Comparison of ENCODE assay signal across 25 mouse cellular contexts in the genomic region with DNA sequence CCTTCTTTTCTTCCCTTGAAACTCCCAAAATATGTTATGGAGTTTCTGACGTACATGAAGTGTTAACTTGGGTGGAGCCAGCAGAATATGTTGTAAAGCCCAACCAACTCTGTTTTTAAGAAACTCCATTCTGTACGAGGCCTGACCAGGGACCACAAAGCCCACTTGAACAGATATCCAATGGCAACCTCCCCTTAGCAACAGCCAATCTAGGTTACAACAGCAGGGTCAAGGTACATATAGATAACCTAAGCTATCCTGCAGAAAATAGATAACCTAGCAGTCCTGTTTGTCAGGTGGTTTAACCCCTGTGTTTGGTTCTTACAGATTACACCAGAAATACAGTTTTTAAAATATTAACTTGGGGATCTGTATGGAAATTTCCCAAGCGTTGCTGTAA. TPM values are rescaled to one million over a fixed set of nuclear protein-coding genes. Genes with fewer than 3 reads are reported as not detected.
DNase-seq lines count a peak whose midpoint lies in the region; ATAC-seq and TF ChIP-seq lines count a peak whose summit lies in the region.
"Had no signal": no experiment of that assay in that cellular context is flagged by ENCODE, and none has a peak within 500 bp of the region (broad histone marks: within the 10 kb centered on the region; RNA-seq: fewer than 3 reads in every experiment).

No protein-coding gene starts in this region.

- no peak overlapping the region for H3K27ac ChIP-seq in stomach, embryonic 15.5 days
- no peak overlapping the region for H3K27ac ChIP-seq in stomach, postnatal 0 days (replicated peaks)
- no peak overlapping the region for H3K27ac ChIP-seq in intestine, embryonic 15.5 days
- H3K27ac ChIP-seq in liver, embryonic 13.5 days, result peak overlapping the region; percentile 90
- H3K27ac ChIP-seq: embryonic facial prominence, embryonic 10.5 days; hindbrain, embryonic 10.5 days; hindbrain, postnatal 0 days; midbrain, embryonic 15.5 days had no signal

- no peaks in the 10 kb centered on the region for H3K4me1 ChIP-seq in stomach, embryonic 15.5 days
- H3K4me1 ChIP-seq in stomach, postnatal 0 days (replicated peaks; ENCODE audit: control insufficient read depth, insufficient read depth), result no peaks in the 10 kb centered on the region
- H3K4me1 ChIP-seq in intestine, embryonic 15.5 days (replicated peaks), result no peaks in the 10 kb centered on the region
- H3K4me1 ChIP-seq in liver, embryonic 13.5 days (replicated peaks), result peaks cover 83% of the 10 kb centered on the region
- H3K4me1 ChIP-seq: embryonic facial prominence, embryonic 10.5 days; hindbrain, embryonic 10.5 days; midbrain, embryonic 15.5 days had no signal

- no peaks in the 10 kb centered on the region for H3K9me3 ChIP-seq in stomach, embryonic 15.5 days
- H3K9me3 ChIP-seq in stomach, postnatal 0 days (ENCODE audit: control insufficient read depth, low read length), result no peaks in the 10 kb centered on the region
- H3K9me3 ChIP-seq in intestine, embryonic 15.5 days, result no peaks in the 10 kb centered on the region
- H3K9me3 ChIP-seq in liver, embryonic 13.5 days (replicated peaks), result no peaks in the 10 kb centered on the region
- H3K9me3 ChIP-seq: embryonic facial prominence, embryonic 10.5 days; hindbrain, embryonic 10.5 days; midbrain, embryonic 15.5 days had no signal

- no peak overlapping the region for H3K4me3 ChIP-seq in stomach, embryonic 15.5 days (replicated peaks)
- H3K4me3 ChIP-seq in stomach, postnatal 0 days (ENCODE audit: low read depth, low read length), result no peak overlapping the region
- H3K4me3 ChIP-seq in intestine, embryonic 15.5 days (replicated peaks), result no peak overlapping the region
- H3K4me3 ChIP-seq in liver, embryonic 13.5 days (replicated peaks), result no peak overlapping the region
- H3K4me3 ChIP-seq: embryonic facial prominence, embryonic 10.5 days; hindbrain, embryonic 10.5 days; midbrain, embryonic 15.5 days; myocyte had no signal

- peak; percentile 79 for ATAC-seq in stomach, embryonic 15.5 days (ENCODE audit: insufficient read depth, low FRiP score, low read depth)
- no peak for ATAC-seq in stomach, postnatal 0 days (ENCODE audit: low FRiP score, low TSS enrichment)
- ATAC-seq in intestine, embryonic 15.5 days, result peak; percentile 89
- ATAC-seq in liver, embryonic 13.5 days (ENCODE audit: low read depth), result peak; percentile 91
- ATAC-seq: activated CD4-positive, CD25-positive, alpha-beta regulatory T cell, adult 4 months; forebrain, embryonic 14.5 days; hindbrain, postnatal 0 days; midbrain, embryonic 15.5 days had no signal

- no peaks in the 10 kb centered on the region for H3K27me3 ChIP-seq in stomach, embryonic 15.5 days (replicated peaks)
- no peaks in the 10 kb centered on the region for H3K27me3 ChIP-seq in stomach, postnatal 0 days (ENCODE audit: control insufficient read depth, insufficient read depth, low read length)
- no peaks in the 10 kb centered on the region for H3K27me3 ChIP-seq in intestine, embryonic 15.5 days (replicated peaks)
- H3K27me3 ChIP-seq in liver, embryonic 13.5 days, result no peaks in the 10 kb centered on the region; the same call in 1 of the 2 replicates
- H3K27me3 ChIP-seq: midbrain, embryonic 15.5 days had no signal

- H3K4me2 ChIP-seq in stomach, embryonic 15.5 days, result no peak overlapping the region
- no peak overlapping the region for H3K4me2 ChIP-seq in stomach, postnatal 0 days (replicated peaks; ENCODE audit: low read depth)
- no peak overlapping the region for H3K4me2 ChIP-seq in intestine, embryonic 15.5 days (replicated peaks)
- H3K4me2 ChIP-seq in liver, embryonic 13.5 days, result peak overlapping the region; percentile 46
- H3K4me2 ChIP-seq: midbrain, embryonic 15.5 days had no signal

- TF ChIP-seq EP300 in stomach, postnatal 0 days (optimal IDR thresholded peaks at IDR 0.05), result no peak

- no peaks in the 10 kb centered on the region for H3K36me3 ChIP-seq in stomach, embryonic 15.5 days
- H3K36me3 ChIP-seq in stomach, postnatal 0 days (ENCODE audit: control insufficient read depth, insufficient read depth, low read length), result no peaks in the 10 kb centered on the region
- H3K36me3 ChIP-seq in intestine, embryonic 15.5 days, result no peaks in the 10 kb centered on the region
- H3K36me3 ChIP-seq in liver, embryonic 13.5 days, result no peaks in the 10 kb centered on the region
- H3K36me3 ChIP-seq: embryonic facial prominence, embryonic 10.5 days; hindbrain, embryonic 10.5 days; midbrain, embryonic 15.5 days had no signal

- TF ChIP-seq CTCF in stomach, postnatal 0 days (IDR thresholded peaks at IDR 0.05; ENCODE audit: low read depth), result no peak

- no peak overlapping the region for H3K9ac ChIP-seq in stomach, embryonic 15.5 days
- no peak overlapping the region for H3K9ac ChIP-seq in stomach, postnatal 0 days (ENCODE audit: low read length)
- H3K9ac ChIP-seq in intestine, embryonic 15.5 days, result no peak overlapping the region
- H3K9ac ChIP-seq in liver, embryonic 13.5 days, result peak overlapping the region; percentile 54
- H3K9ac ChIP-seq: midbrain, embryonic 15.5 days had no signal

- no peak for DNase-seq in stomach, postnatal 0 days (ENCODE audit: low spot score)
- DNase-seq in liver, embryonic 13.5 days, result peak; percentile 67
- peak; percentile 76 for DNase-seq in yolk sac, embryonic 10.5 days (ENCODE audit: low spot score)
- no peak for DNase-seq in right cerebral cortex, adult 2 months (ENCODE audit: low spot score in 2 of 2)
- DNase-seq in frontal cortex, postnatal 14 days (ENCODE audit: low spot score in 2 of 2), result no peak
- DNase-seq: adrenal gland, postnatal 10 days; cerebellum, adult 11-12 months; kidney, adult 2 months; kidney, postnatal 25 days; left cerebral cortex, postnatal 4 days; lung, postnatal 10 days had no signal

- 47% methylated on average over 3 of the region's 3 CpGs for WGBS in stomach, embryonic 15.5 days
- 36% methylated on average over 3 of the region's 3 CpGs for WGBS in stomach, postnatal 0 days
- WGBS in intestine, embryonic 15.5 days, result 37% methylated on average over 3 of the region's 3 CpGs
- WGBS in liver, embryonic 13.5 days (ENCODE audit: insufficient replicate concordance), result 15% methylated on average over 3 of the region's 3 CpGs

RNA-seq across cellular contexts. Expression of gene Fam205c, which starts 6.6 kb away (rescaled TPM):
- polyA plus RNA-seq in stomach, embryonic 15.5 days (2015; fragmentation: Nextera tagmentation; extraction: Ambion mirVana), result 0.24 and 0.42 TPM in 2 replicates
- 0.11 TPM in 2 replicates for polyA plus RNA-seq in stomach, postnatal 0 days (2015; fragmentation: Nextera tagmentation; extraction: Ambion mirVana)
- polyA plus RNA-seq in intestine, embryonic 15.5 days (2015; fragmentation: Nextera tagmentation; extraction: Ambion mirVana), result 0.30 and 0.60 TPM in 2 replicates
- 0.28 and 0.48 TPM in 2 replicates for polyA plus RNA-seq in liver, embryonic 13.5 days (2015; fragmentation: Nextera tagmentation; extraction: Ambion mirVana)
- polyA plus RNA-seq: activated CD4-positive, CD25-positive, alpha-beta regulatory T cell, adult 4 months; brain, embryonic 14.5 days; kidney, adult 2 months; liver, adult 2 months; myocyte; spleen, adult 2 months had no signal

RNA-seq across cellular contexts. Expression of gene Gm12394, which starts 10.8 kb away (rescaled TPM):
- polyA plus RNA-seq in stomach, embryonic 15.5 days (2015; fragmentation: Nextera tagmentation; extraction: Ambion mirVana), result 0.12 TPM in 1 of 2 replicates, not detected in the other
- polyA plus RNA-seq in stomach, postnatal 0 days (2015; fragmentation: Nextera tagmentation; extraction: Ambion mirVana), result 0.07 and 0.12 TPM in 2 replicates
- polyA plus RNA-seq in intestine, embryonic 15.5 days (2015; fragmentation: Nextera tagmentation; extraction: Ambion mirVana), result 0.09 and 0.10 TPM in 2 replicates
- polyA plus RNA-seq in liver, embryonic 13.5 days (2015; fragmentation: Nextera tagmentation; extraction: Ambion mirVana), result 0.07 and 0.08 TPM in 2 replicates
- polyA plus RNA-seq: activated CD4-positive, CD25-positive, alpha-beta regulatory T cell, adult 4 months; embryonic facial prominence, embryonic 10.5 days; hindbrain, embryonic 10.5 days; kidney, adult 2 months; liver, adult 2 months; myocyte; spleen, adult 2 months; stomach, embryonic 14.5 days had no signal

RNA-seq across cellular contexts. Expression of gene Fam205a1, which starts 13.7 kb away (rescaled TPM):
- polyA plus RNA-seq in stomach, embryonic 15.5 days (2015; fragmentation: Nextera tagmentation; extraction: Ambion mirVana), result not detected in 2 replicates
- polyA plus RNA-seq in stomach, postnatal 0 days (2015; fragmentation: Nextera tagmentation; extraction: Ambion mirVana), result not detected in 2 replicates
- not detected in 2 replicates for polyA plus RNA-seq in intestine, embryonic 15.5 days (2015; fragmentation: Nextera tagmentation; extraction: Ambion mirVana)
- 0.12 and 0.15 TPM in 2 replicates for polyA plus RNA-seq in liver, embryonic 13.5 days (2015; fragmentation: Nextera tagmentation; extraction: Ambion mirVana)
- polyA plus RNA-seq: activated CD4-positive, CD25-positive, alpha-beta regulatory T cell, adult 4 months; brain, embryonic 14.5 days; embryonic facial prominence, embryonic 10.5 days; forebrain, embryonic 14.5 days; heart, embryonic 16.5 days; hindbrain, embryonic 10.5 days; hindbrain, postnatal 0 days; liver, adult 2 months; midbrain, embryonic 15.5 days; myocyte; spleen, adult 2 months had no signal

RNA-seq across cellular contexts. Expression of gene Phf24, which starts 49.1 kb away (rescaled TPM):
- polyA plus RNA-seq in stomach, embryonic 15.5 days (2015; fragmentation: Nextera tagmentation; extraction: Ambion mirVana), result 1.1 and 2.1 TPM in 2 replicates
- polyA plus RNA-seq in stomach, postnatal 0 days (2015; fragmentation: Nextera tagmentation; extraction: Ambion mirVana), result 6.1 and 6.5 TPM in 2 replicates
- 0.82 and 1.6 TPM in 2 replicates for polyA plus RNA-seq in intestine, embryonic 15.5 days (2015; fragmentation: Nextera tagmentation; extraction: Ambion mirVana)
- polyA plus RNA-seq in liver, embryonic 13.5 days (2015; fragmentation: Nextera tagmentation; extraction: Ambion mirVana), result 0.13 and 0.40 TPM in 2 replicates
- polyA plus RNA-seq: myocyte had no signal

Comparison
In these comparisons a context has a peak if more than half of its experiments do, and no peak if none do; other contexts are left out.
1. DNase-seq: peak in liver, embryonic 13.5 days (single experiment) and yolk sac, embryonic 10.5 days (single experiment); none in stomach, postnatal 0 days (single experiment), right cerebral cortex, adult 2 months (0 of 2) and frontal cortex, postnatal 14 days (0 of 2).